Mouse (Mus musculus) neutrophil, adult 5-6 weeks (primary cell): ENCODE data around the gene Stab1. TPM values are rescaled to one million over a fixed set of nuclear protein-coding genes. Genes with fewer than 3 reads are reported as not detected.

Source experiments
- ATAC-seq: fragments of 151-379, 151-347 bp; 2 replicates; pipeline ENCODE4 v1.8.0; 2017; ENCODE audit warnings: mild to moderate bottlenecking, moderate TSS enrichment; ENCODE audit not compliant: insufficient number of reproducible peaks, poor library complexity, low FRiP score, severe bottlenecking; ENCODE audit errors: extremely low read depth
- total RNA-seq: library from RNA; stranded (forward); fragments of 200-1000 nt; gene quantifications from 2 replicates; pipeline ENCODE4 v1.2.3, GENCODE M21; 2017

Gene Stab1
- total RNA-seq, 1 experiment from 2014 or later: 5.0 TPM

DNA sequence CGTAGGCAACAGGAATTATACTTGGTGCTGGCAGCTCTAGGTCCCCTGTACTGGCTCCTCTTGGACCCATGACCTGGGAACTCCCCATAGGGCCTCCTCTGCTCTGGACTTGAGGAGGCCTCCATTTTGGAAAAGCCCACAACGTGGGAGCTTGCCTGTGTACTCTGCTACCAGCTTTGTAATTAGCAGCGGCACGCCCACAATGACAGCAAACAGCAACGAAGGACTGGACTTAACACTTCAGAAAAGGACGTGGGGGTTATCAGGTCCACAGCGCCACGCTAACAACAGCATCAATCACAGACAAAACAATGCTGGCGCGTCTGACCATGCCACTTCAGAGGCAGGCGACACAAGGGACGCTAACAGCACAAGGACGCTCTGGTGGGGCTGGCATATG is 2.5 kb upstream of the Stab1 start:
- ATAC-seq: no peak

DNA sequence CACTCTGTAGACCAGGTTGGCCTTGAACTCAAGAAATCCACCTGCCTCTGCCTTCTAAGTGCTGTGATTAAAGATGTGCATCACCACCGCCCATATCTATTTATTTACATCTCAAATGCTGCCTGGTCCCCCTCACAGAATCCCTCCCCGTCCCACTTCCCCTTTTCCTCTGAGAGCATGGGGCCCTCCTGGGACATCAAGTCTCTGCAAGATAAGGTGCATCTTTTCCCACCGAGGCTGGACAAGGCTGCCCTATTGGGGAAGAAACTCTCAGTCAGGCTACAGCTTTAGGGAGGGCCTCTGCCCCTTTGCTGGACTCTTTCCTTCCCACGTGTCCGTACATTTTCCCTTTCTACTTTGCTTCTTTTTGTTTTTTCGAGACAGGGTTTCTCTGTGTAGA is 1.1 kb upstream of the Stab1 start:
- no peak for ATAC-seq

DNA sequence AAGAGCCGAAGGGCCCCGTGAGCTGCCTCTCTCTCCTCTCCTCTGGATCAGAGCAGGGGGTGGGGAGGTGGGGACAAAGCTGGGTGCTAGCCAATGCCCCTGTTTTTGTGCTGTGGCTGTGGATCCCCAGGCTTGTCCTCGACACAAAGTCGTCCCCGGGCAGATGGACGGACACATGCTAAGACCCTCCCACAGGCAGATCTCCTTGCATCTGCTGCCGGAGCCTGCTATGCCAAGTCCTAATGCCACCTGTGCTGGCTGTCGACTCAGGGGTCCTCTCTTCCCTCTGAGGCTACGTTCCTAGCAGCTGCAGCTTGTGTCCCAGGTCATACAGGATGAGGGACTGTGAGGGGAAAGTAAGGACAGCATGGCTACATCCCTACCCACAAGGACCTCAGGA is 1.6 kb downstream of the Stab1 start:
- no peak for ATAC-seq

DNA sequence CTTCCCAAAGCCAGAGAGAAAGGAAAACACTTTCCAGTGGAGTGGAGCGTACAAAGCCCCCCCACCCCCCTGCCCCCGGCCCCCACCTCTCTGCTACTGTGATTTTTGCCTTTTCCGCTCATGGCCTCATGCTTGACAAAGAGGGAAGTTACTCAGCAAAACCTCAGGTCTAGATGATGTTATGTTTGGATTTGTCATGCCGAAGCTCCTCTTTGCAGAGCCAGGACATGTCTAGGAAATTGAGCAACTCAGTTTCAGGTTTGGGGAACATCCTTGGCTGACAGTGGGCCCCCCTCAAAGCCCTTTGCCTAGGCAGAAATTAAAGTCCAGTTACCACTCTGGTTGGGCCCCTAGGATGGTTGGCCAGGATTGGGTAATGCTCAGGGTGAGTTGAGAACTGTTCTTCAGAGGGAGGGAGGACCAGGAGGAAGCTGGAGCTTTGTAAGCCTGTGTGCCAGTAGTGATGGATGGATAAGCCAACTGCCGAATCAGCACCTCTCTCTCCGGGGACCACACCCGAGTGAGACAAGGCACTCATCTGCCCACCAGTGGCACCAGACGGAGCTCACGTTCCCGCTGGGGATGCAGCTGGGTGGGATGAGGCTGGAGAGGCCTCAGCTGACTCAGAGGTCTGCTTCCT is 2.3 kb downstream of the Stab1 start:
- ATAC-seq: peak; percentile 36

DNA sequence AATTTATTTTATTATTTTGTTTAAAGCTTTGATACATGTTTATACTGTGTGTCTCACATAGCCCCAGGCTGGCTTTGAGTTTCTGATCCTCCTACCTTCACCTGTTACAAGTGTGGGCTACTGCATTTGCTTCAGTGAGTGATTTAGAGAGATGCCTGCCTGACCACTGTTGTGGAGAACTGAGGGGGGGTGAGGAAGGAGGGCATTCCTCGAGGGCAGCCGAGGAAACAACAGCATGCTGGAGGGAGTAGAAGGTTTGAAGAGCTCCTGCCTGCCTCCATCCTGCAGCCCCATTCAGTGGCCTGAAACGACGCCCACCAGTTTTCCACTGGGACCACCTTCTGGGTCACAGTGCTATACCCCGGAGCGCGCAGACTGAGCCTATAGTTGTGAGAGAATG is 3.0 kb downstream of the Stab1 start:
- no peak for ATAC-seq

DNA sequence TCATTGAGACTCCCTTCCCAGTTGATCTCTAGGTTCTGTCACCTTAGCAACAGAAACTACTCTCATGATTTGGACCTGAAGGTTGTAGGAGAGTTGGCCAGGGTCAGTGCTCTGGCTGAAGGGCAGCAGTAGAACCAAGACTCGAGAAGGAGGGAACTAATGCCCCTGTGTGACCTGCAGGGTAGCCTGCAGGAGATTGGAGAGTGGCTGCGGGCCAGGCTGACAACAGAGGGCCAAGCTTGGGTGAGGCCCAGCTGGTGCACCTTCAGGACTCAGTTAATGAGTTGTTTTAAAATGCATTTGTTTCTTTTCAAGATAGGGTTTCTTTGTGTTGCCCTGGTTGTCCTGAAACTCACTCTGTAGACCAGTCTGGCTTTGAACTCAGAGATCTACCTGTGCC is 3.4 kb downstream of the Stab1 start:
- ATAC-seq: no peak

DNA sequence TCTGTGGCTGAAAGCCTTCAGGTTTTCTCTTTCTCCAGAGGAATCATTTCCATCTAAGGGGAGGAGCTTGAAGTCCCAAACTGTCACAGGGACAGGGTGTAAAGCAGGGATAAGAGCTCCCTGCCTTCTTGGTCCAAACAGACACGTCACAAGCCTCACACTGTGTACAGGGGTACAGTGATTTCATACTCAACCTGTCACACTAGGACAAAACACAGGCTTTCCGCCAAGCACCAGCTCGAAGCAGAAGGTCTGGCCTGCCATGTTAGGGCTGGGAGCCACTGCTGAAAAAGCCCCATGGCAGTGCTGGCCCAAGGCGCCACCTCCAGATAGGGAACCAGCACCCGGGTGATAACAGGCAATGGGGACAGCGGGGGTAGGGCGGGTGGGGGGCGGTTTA is 4.4 kb downstream of the Stab1 start:
- ATAC-seq: no peak

DNA sequence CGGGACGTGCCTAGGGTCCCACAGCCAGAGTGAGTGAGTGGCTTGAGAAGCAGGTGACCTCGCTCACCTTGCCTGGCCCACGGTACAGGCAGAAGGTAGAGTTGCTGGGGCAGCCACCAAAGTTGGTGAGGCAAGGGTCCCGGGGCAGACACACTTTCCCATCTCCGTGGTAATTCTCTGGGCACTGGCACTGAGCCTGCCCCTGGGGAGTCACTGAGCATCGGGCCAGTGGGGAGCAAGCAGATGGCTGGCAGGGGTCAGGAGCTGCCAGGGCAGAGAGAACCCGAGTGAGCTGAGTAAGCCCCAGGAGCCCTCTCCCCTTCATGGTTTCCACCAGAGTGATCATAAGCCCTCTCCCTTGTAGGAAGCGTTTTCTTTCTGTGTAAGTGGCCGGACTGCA is 6.8 kb downstream of the Stab1 start:
- no peak for ATAC-seq

DNA sequence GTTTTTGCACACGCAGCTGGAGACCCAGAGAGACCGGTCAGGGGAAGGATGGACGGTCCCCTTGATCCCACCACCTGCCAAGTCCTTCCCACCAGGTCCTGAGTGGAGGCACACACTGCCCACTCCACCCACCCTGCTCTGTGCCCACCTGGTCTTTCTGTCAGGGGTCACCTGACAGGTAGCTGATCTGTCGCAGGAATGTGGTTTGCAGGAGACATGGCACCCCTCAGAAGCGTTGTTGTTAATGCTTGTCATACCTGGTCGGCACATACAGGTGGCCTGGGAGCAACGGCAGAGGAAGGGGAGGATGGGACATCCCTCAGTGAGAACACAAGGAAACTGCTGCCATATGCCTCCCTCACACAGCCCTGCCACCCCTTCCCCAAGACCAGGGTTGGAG is 7.2 kb downstream of the Stab1 start:
- ATAC-seq: no peak

DNA sequence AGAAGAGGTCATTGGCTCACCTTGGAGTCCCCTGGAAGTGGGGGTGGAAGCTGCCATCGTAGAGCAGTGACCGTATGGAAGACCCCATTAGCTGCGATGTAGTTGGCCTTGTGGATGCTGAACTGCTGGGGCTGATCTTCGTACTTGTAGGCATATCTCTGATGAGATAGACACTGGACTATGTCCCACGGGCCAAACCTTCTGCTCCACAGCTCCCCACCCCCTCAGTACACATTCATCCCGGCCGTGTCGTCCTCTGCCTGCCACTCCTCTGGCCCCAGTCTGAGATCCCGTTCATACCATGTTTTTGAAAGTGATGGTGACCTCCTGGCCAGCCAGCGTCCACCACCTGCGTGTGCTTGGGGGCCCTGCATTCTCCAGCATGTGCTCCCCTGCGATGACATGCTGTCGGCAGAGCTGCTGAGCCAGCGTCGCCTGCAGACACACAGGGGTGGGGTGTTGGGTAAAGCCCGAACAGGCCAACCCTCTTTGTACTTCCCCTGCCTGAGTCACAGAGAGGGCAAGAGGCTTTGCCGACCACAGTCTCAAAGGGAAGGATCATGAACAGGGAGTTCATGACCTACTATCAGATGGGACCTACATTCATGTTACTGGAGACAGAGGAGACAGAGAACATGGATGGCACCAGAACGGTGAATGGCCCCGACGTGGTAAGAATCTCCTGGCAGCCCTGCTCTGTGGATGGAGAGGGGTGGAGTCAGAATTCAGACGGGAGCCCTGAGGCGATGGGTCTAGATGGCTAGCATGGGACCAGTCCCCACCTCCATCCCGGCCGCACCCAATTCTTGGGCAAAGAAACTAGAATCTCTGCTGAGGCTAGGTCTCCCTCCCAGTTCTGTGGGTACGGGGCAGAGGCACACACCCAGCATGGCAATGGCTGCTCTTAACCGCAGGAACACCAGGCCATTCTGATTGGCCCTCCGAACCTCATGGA is 8.0 kb downstream of the Stab1 start:
- ATAC-seq: peak; percentile 72

DNA sequence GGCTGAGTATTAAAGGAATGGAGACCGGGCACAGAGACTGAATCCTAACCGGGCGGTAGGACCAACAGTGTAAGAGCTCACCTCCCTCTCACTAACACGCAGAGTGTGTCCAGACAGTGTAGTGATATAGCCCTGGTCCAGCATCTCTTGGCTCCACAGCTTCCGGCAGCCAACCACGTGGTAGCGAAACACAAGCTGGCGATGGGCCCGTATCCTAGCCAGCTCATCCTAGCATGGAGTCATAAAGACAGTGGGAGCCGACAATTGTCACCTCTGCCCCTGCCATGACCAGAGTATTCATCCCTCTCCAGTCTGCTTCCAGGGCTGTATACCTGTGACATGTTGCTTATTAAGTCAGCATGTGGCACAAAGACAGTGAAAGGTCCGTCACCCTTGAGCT is 22.7 kb downstream of the Stab1 start:
- no peak for ATAC-seq

DNA sequence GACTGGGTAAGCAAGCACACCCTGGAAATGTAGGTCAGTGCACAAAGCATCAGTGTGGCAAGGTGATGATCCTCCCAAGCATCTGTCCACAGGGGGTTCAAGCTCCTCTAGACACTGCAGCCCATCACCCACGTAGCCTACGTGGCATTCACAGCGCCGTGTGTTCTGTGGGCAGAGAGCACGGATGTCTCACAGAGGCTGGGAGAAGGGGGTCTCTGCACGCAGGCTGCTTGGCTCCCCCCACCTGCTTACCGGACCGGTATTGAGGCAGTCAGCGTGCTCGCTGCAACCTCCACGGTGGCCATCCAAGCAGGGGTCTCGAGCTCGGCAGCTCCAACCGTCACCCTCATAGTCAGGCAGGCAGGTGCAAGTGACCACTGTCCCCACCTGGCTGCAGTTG is 27.4 kb downstream of the Stab1 start:
- ATAC-seq: no peak

DNA sequence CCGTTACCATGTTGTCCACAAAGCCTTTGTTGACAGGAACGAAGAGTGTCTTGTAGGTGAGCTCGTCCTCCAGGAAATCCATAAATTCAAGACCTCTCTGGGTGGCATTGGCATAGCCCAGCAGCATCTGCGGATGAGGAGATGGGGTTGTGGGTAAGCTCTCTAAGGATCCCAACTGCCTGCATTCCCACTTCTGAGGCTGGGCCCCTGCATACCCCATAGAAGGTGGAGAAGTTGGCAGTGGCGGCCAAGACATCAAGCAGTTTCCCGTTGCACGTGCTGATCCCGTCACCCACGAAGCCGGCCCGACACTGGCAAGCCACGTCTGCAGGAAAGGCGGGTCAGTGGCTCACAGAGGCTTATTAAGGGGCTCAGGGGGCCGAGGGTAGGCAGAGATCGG is 28.3 kb downstream of the Stab1 start:
- no peak for ATAC-seq

DNA sequence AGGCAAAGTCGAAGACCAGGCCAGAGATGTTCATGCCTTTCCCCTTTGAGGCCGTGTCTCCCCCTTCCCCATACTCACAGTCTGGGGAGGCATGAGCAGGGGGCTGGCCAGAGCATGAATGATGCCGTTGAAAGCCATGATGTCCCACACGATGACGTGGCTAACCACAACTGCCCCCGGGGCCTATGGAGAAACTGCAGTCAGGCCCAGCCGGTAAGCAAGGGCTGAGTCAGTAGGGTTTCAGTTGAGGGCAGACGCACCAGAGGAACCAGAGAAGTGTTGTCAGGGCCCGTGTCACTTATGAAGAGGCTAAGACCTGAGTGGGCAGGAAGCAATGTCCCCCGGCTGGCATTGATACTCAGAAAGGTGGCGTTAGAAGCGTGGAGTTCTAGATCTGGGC is 28.8 kb downstream of the Stab1 start:
- no peak for ATAC-seq

DNA sequence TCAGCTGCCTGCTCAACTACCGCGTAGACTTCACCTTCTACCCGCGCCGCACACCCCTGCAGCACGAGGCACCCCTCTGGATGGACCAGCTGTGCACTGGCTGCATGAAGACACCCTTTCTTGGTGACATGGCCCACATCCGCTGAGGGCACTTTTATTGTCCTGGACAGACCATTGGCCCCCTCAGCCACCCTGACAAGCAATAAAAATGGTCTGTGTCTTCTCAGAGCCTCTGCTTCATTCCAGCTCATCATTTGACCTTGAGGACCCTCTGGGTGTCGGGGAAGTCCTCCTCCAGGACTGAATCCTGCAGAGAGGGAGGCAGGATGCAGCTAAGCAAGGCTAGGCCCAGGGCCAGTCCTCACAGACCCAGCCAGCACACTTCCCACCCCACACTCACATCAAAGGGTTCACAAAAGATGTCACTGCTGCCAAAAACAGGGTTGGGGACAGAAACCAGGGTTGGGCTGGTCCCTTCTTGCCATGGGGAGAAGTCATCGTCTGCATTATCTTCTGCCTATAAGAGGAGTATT is 29.5 kb downstream of the Stab1 start:
- no peak for ATAC-seq

DNA sequence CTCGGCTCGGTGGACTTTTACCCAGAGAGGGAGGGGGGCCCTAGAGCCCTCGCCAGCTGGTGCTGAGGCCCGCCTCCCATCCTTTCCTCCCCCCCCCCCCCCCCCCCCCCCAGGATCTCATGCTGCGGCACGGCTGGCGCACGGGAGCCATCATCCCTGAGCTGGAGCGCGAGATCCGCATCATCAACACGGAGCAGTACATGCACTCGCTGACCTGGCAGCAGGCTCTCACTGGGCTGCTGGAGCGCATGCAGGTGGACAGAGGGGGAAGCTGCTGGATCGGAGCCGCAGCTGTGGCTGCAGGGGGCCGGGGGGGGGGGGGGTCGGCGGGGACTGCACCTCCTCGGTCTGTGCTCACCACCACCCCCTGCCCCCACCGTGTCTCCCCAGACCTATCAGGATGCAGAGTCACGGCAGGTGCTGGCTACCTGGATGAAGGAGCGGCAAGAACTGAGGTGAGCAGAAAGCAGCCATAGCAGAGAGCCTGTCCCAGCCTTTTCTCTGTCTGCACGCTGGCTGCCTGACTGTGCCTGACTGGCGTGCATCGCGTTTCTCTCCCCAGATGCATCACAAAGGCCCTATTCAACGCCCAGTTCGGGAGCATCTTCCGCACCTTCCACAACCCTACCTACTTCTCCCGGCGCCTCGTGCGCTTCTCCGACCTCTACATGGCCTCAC is 30.1 kb downstream of the Stab1 start:
- ATAC-seq: no peak

DNA sequence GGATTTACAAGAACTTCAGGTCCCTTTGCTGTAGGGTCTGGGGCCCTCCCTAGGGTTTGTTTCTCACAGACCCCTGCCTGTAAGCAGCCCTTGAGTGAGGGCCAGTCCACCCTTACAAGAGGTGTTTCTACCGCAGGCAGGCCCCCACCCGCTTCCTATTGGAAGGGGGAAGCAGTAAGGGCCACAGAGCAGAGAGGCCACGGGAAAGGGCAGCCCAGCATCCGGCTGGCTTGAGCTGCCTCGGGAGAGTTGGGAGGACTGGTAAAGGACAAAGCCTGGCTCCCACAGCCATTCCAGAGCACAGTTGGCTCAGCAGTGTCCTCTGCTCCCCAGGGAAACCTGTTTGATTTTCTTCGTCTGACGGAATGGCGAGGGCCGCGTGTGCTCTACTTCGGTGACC is 30.6 kb downstream of the Stab1 start:
- no peak for ATAC-seq

DNA sequence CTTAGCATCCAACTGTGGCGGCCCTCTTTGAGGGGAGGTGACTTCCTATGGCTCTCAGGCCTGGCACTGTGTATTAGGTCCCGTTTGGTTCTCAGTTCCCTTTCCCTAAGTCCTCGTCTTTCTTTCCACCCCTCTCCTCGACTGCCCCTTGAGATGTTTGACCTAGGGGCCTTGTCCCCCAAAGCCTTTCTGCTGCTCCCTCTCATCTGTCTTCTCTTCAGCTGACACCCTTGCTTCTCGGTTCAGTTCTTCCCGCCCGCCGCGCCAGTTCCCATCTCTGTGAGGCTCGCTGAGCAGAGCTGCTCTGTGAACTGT is 31.2 kb downstream of the Stab1 start:
- ATAC-seq: no peak

DNA sequence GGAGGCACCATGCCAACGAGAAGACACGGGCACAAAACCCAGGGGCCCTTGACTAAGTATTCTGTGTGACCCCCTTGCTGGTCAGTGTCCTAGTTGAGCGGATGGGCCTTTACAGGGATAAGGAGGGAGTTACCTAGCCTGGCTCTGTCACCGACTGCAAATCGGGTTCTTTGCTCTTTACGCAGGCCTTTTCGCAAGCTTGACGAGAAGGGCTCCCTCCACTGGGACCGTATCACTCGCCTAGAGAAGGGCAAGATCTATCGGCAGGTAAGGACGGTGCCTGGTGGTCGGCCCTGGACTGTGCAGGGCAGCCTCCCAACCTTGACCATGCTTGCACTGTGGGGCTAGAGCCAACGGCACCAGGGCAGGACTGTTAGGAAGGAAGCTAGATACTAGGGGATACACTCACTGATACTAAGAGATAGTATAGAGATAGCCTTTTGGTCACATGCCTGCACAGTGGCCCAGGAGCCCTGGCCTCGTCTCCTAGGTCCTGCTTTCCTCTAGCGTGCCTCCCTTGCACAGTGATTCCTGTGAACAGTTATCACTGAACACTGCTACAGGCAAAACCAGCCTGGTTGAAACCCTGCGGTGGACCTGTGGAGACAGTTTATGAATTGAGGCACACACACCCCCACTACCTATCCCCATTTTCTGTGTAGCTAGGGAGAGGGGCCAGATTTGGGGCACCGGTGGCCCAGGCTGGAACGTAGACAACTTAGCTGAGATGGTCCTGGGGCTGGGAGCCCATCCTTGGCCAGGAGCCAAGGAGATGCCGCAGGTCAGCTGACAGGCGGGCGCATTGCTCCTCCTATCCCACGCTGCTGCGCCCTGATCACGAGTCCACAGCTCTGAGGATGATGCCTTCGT is 31.8 kb downstream of the Stab1 start:
- no peak for ATAC-seq
